Mouse (Mus musculus): Measurements from ENCODE around the gene Cdc42se2. TPM values are rescaled to one million over a fixed set of nuclear protein-coding genes. Genes with fewer than 3 reads are reported as not detected.

Gene Cdc42se2
- polyA plus RNA-seq, 1 experiment = 38.4 TPM

DNA sequence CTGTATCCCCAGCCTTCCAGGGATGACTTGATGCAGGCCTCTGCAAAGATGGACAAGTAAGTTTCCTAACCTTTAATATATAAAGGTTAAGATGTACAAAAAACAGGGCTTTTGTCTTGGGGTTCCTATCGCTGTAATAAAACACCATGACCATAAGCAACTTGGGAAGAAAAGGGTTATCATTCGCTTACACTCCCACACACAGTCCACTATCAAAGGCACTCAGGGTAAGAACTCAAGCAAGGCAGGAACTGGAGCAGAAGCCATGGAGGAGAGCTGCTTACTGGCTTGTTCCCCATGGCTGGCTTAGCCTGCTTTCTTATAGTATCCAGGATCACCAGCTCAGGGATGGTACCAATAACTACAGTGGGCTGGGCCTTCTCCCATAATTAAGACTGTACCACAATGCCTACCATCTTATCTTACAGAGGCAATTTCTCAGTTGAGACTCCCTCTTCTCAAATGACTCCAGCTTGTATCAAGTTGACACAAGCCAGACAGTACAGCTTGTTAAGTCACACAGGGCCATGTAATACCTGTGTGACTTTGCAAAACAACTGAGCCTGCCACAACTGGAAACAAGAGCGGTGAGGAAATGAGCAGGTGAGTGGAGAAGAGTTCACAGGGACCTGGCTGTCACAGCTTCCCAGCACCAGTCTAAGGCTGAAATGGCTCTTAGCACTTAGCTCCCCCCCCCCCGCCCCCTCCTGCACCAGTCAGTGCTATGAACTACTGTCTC is 48.3 kb downstream of the Cdc42se2 start:
- no peak for TF ChIP-seq POLR2A (IDR thresholded peaks at IDR 0.05; ENCODE audit: low read depth, low read length)
- no peak for TF ChIP-seq CTCF (IDR thresholded peaks at IDR 0.05; ENCODE audit: borderline replicate concordance, insufficient read depth, low read length)
- no peak overlapping the region for H3K4me3 ChIP-seq (ENCODE audit: insufficient read depth, low read length)
- H3K4me1 ChIP-seq (ENCODE audit: control insufficient read depth, insufficient read depth, low read length) = no peaks in the 10 kb centered on the region
- no peak overlapping the region for H3K27ac ChIP-seq (ENCODE audit: insufficient read depth, low read length)

DNA sequence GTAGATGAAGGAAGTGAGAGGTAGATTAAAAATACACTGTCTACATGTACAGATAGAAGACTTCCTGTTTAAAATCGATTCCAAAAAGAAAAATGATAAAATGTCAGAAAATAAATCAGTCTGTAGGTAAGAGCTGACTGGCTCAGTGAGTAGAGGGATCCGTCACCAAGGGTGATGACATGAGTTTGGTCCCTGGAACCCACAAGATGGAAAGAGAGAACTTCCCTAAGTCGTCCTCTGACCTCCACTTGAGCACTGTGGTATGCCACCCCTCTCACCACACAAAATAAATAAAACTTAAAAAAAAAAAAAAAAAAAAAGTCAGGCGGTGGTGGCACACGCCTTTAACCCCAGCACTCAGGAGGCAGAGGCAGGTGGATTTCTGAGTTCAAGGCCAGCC is 50.6 kb downstream of the Cdc42se2 start:
- TF ChIP-seq POLR2A (IDR thresholded peaks at IDR 0.05; ENCODE audit: low read depth, low read length) = no peak
- no peak for TF ChIP-seq CTCF (IDR thresholded peaks at IDR 0.05; ENCODE audit: borderline replicate concordance, insufficient read depth, low read length)
- Histone ChIP-seq H3K4me3 (ENCODE audit: insufficient read depth, low read length) (no peak overlapping the region), H3K27ac (ENCODE audit: insufficient read depth, low read length) (no peak overlapping the region), H3K4me1 (ENCODE audit: control insufficient read depth, insufficient read depth, low read length) (no peaks in the 10 kb centered on the region)

- Histone ChIP-seq H3K4me3 (ENCODE audit: insufficient read depth, low read length) (no peak overlapping the region), H3K27ac (ENCODE audit: insufficient read depth, low read length) (no peak overlapping the region), H3K4me1 (ENCODE audit: control insufficient read depth, insufficient read depth, low read length) (no peaks in the 10 kb centered on the region)
- TF ChIP-seq POLR2A (IDR thresholded peaks at IDR 0.05; ENCODE audit: low read depth, low read length) = no peak
- TF ChIP-seq CTCF (IDR thresholded peaks at IDR 0.05; ENCODE audit: borderline replicate concordance, insufficient read depth, low read length) = no peak
These were observed 52.4 kb downstream of the Cdc42se2 start for GRCm38 (mm10) chr11:54735114-54735513.

DNA sequence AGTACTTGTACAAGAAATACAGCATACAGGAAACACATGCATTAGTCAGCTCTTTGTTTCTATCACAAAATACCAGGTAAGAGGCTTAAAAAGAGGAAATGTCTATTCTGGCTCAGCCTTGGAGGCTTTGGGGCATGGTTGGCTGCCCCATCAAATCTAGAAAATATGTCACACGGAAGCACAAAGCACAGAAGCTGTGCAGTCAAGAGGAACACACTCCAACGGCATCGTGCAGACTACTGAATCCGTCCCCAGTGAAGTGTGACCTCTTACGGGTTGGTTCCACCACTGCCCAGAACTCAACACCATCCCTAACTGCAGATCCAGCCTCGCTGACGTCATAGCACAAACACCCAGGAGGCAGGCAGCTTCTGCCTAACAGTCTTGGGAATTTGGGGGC is 53.9 kb downstream of the Cdc42se2 start:
- Histone ChIP-seq H3K4me3 (ENCODE audit: insufficient read depth, low read length) (no peak overlapping the region), H3K4me1 (ENCODE audit: control insufficient read depth, insufficient read depth, low read length) (no peaks in the 10 kb centered on the region)

GRCm38 (mm10) chr11:54731367-54731766 is 56.1 kb downstream of the Cdc42se2 start:
- H3K27ac ChIP-seq (ENCODE audit: insufficient read depth, low read length) = no peak overlapping the region
- H3K4me1 ChIP-seq (ENCODE audit: control insufficient read depth, insufficient read depth, low read length) = peaks cover 11% of the 10 kb centered on the region
- TF ChIP-seq CTCF (IDR thresholded peaks at IDR 0.05; ENCODE audit: borderline replicate concordance, insufficient read depth, low read length) = no peak
- TF ChIP-seq POLR2A (IDR thresholded peaks at IDR 0.05; ENCODE audit: low read depth, low read length) = no peak
- no peak overlapping the region for H3K4me3 ChIP-seq (ENCODE audit: insufficient read depth, low read length)

More for the DNA sequence above, 53.9 kb downstream of the Cdc42se2 start:
- no peak overlapping the region for H3K27ac ChIP-seq (ENCODE audit: insufficient read depth, low read length)
- no peak for TF ChIP-seq CTCF (IDR thresholded peaks at IDR 0.05; ENCODE audit: borderline replicate concordance, insufficient read depth, low read length)
- no peak for TF ChIP-seq POLR2A (IDR thresholded peaks at IDR 0.05; ENCODE audit: low read depth, low read length)

- H3K27ac ChIP-seq (ENCODE audit: insufficient read depth, low read length) = no peak overlapping the region
- H3K4me3 ChIP-seq (ENCODE audit: insufficient read depth, low read length) = no peak overlapping the region
- H3K4me1 ChIP-seq (ENCODE audit: control insufficient read depth, insufficient read depth, low read length) = peaks cover 11% of the 10 kb centered on the region
- TF ChIP-seq POLR2A (IDR thresholded peaks at IDR 0.05; ENCODE audit: low read depth, low read length) (no peak), CTCF (IDR thresholded peaks at IDR 0.05; ENCODE audit: borderline replicate concordance, insufficient read depth, low read length) (no peak)
These were observed 56.5 kb downstream of the Cdc42se2 start for GRCm38 (mm10) chr11:54730931-54731330.

DNA sequence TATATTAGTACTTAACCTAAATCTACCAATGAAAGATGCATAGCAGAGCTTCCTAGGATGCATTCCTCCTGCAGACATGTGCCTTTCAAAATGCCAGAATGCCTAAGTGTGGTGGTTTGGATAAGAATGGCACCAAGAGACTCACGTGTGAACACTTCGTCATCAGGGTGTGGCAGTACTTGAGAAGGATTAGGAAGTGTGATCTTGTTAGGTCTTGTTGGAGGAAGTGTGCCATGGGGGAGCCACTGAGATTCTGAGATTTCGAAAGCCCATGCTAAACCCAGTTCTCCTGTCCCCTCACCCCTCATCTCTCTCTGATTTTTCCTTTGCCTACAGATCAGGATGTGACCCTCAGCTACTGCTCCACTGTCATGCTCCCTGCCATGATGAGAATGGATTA is 58.2 kb downstream of the Cdc42se2 start:
- Histone ChIP-seq H3K4me3 (ENCODE audit: insufficient read depth, low read length) (no peak overlapping the region), H3K4me1 (ENCODE audit: control insufficient read depth, insufficient read depth, low read length) (peaks cover 11% of the 10 kb centered on the region), H3K27ac (ENCODE audit: insufficient read depth, low read length) (no peak overlapping the region)
- TF ChIP-seq CTCF (IDR thresholded peaks at IDR 0.05; ENCODE audit: borderline replicate concordance, insufficient read depth, low read length) = no peak

DNA sequence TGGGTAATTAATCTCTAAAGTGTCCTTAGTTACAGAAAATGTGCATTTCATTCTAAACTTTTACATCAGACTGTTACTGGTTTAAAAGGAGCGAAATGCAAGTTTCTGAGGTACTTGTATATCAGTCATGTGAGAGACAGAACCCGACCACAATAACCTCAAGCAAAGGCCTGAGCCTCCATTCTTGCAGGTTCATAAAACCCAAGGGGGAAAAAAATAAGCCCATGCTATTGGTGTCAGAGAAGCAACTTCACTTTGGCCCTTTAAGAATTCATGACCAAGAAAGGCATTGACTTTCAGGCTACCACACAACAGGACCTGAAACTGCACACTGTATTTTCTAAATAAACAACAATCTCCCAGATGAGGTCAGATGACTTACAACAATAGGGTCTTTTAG is 59.1 kb downstream of the Cdc42se2 start:
- H3K27ac ChIP-seq (ENCODE audit: insufficient read depth, low read length) = no peak overlapping the region
- H3K4me3 ChIP-seq (ENCODE audit: insufficient read depth, low read length) = no peak overlapping the region
- H3K4me1 ChIP-seq (ENCODE audit: control insufficient read depth, insufficient read depth, low read length) = peaks cover 11% of the 10 kb centered on the region
- TF ChIP-seq CTCF (IDR thresholded peaks at IDR 0.05; ENCODE audit: borderline replicate concordance, insufficient read depth, low read length) (no peak), POLR2A (IDR thresholded peaks at IDR 0.05; ENCODE audit: low read depth, low read length) (no peak)

DNA sequence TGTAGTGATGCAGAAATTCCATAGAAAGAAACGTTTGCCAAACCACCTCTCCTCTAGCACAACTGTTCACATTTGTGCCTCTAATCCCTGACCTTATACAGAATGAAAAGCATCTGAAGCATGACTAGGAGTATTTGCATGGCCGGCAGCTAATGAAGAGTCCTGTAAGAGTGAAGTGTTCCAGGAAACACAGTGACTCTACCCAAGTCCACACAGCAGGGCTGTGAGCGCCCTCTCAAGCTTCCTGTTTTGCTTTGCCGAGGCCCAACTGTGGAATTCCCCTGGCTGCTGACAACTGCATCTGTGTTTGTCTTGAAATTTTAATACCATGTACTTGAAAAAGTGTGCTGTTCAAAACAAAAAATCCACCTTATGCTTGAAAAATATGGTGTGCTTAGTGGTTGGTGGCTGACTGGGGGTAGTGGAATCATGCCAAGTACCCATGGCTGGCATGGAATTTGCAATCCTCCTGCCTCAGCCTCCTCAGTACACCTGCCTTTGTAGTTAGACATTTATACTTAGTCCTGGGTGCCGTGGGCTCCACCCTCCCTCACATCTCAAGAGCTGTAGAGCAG is 60.1 kb downstream of the Cdc42se2 start:
- H3K4me1 ChIP-seq (ENCODE audit: control insufficient read depth, insufficient read depth, low read length) = peaks cover 11% of the 10 kb centered on the region
- no peak overlapping the region for H3K4me3 ChIP-seq (ENCODE audit: insufficient read depth, low read length)
- H3K27ac ChIP-seq (ENCODE audit: insufficient read depth, low read length) = peak overlapping the region; percentile 74
- TF ChIP-seq POLR2A (IDR thresholded peaks at IDR 0.05; ENCODE audit: low read depth, low read length) (no peak), CTCF (IDR thresholded peaks at IDR 0.05; ENCODE audit: borderline replicate concordance, insufficient read depth, low read length) (no peak)

GRCm38 (mm10) chr11:54726571-54727062 is 60.9 kb downstream of the Cdc42se2 start:
- H3K4me1 ChIP-seq (ENCODE audit: control insufficient read depth, insufficient read depth, low read length) = peaks cover 11% of the 10 kb centered on the region
- no peak for TF ChIP-seq POLR2A (IDR thresholded peaks at IDR 0.05; ENCODE audit: low read depth, low read length)
- no peak overlapping the region for H3K4me3 ChIP-seq (ENCODE audit: insufficient read depth, low read length)
- peak overlapping the region; percentile 74 for H3K27ac ChIP-seq (ENCODE audit: insufficient read depth, low read length)

Data from embryonic fibroblast, embryonic 13.5 days (primary cell).